Mouse (Mus musculus) G1E (cell line): Measurements from ENCODE around the gene Hsd11b1.

ENCODE experiments used
- CTCF ChIP-seq: IDR thresholded peaks from 2 replicates; pipeline ENCODE4 v1.5.1; 2012; ENCODE audit warnings: low read depth, low read length, inconsistent platforms, mixed read lengths
- POLR2AphosphoS5 ChIP-seq: IDR thresholded peaks from 2 replicates; pipeline ENCODE4 v1.6.1; 2012; ENCODE audit warnings: low read depth, low read length, inconsistent platforms; ENCODE audit not compliant: insufficient replicate concordance

- no peak for TF ChIP-seq CTCF
- no peak for TF ChIP-seq POLR2AphosphoS5
Observed at GRCm38 (mm10) chr1:193230935-193231334, 32.9 kb downstream of the Hsd11b1 start.
